Mouse (Mus musculus): ENCODE measurements around the gene Cradd. TPM values are rescaled to one million over a fixed set of nuclear protein-coding genes. Genes with fewer than 3 reads are reported as not detected.

Gene Cradd
- polyA plus RNA-seq, 1 experiment from 2014 or later: 12.9 TPM

- no peaks in the 10 kb centered on the region for H3K36me3 ChIP-seq
- no peak overlapping the region for H3K4me3 ChIP-seq
- no peaks in the 10 kb centered on the region for H3K27me3 ChIP-seq
- H3K9ac ChIP-seq: no peak overlapping the region
- no peaks in the 10 kb centered on the region for H3K9me3 ChIP-seq
- 77% methylated on average over 1 of the region's 1 CpGs for WGBS
- H3K4me2 ChIP-seq: no peak overlapping the region
- ATAC-seq (ENCODE audit: borderline replicate concordance, extremely low read depth, low FRiP score, low TSS enrichment): no peak
- H3K4me1 ChIP-seq: peaks cover 9% of the 10 kb centered on the region
- H3K27ac ChIP-seq: no peak overlapping the region
These were observed 169.3 kb downstream of the Cradd start for GRCm38 (mm10) chr10:95154675-95155074.

DNA sequence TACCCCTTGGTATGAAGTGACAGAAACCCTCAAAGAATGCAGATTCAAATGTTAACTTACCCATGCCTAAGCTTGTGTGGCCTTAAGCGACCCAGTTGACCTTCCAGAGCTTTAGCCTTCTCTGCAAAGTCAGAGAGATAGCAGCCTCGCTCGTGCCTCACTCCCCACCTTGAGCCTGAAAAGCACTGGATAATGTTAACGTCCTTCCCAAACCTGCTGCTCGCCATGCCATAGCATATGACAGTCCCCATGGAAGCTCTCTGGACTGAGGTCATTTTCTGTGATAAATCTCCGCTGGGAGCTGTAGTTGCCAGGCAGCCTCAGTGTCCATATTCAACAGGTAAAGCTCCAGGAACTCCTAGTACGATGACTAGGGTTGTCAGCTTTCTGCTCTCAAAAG is 170.7 kb downstream of the Cradd start:
- H3K4me3 ChIP-seq: no peak overlapping the region
- no peak overlapping the region for H3K4me2 ChIP-seq
- H3K36me3 ChIP-seq: no peaks in the 10 kb centered on the region
- H3K9ac ChIP-seq: no peak overlapping the region
- ATAC-seq (ENCODE audit: borderline replicate concordance, extremely low read depth, low FRiP score, low TSS enrichment): no peak
- no peak overlapping the region for H3K27ac ChIP-seq
- H3K27me3 ChIP-seq: no peaks in the 10 kb centered on the region
- WGBS: 79% methylated on average over 7 of the region's 7 CpGs
- H3K9me3 ChIP-seq: no peaks in the 10 kb centered on the region
- peaks cover 15% of the 10 kb centered on the region for H3K4me1 ChIP-seq

GRCm38 (mm10) chr10:95152503-95152989 is 171.4 kb downstream of the Cradd start:
- H3K27me3 ChIP-seq: no peaks in the 10 kb centered on the region

DNA sequence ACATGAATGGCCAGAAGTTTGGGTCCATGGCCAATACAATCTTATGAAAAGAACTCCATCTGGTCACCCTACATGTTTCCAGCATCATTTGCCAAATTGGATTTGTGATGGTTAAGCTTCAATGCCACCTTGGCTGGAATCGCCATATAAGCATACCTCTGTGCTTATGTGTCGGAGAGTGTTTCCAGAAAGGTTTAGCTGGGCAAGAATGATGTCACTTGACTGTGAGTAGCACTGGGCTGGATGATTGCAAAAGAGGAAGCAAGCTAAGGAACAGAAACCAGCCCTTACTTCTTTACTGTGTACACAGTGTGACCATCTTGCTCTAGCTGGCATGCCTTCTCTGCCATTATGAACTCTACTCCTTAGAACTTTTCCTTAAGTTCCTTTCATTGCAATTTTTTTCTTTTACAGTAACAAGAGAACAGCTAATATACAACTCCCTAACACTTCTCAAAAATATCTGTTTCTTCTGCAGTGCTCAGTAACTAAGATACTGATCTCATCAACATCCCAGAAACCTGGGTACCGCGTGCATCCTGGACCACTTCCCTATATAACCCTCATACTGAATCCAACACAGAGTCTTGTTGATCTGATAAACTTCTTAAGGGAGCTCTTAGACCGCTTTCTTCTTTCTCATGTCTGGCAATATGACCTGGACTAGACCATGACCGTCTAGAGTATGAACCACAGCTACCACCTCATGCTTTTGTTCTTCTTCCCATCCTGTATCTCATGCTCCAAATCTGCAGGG is 172.7 kb downstream of the Cradd start:
- no peak for ATAC-seq (ENCODE audit: borderline replicate concordance, extremely low read depth, low FRiP score, low TSS enrichment)
- H3K9ac ChIP-seq: no peak overlapping the region

More at GRCm38 (mm10) chr10:95152503-95152989, 171.4 kb downstream of the Cradd start:
- Histone ChIP-seq H3K4me3 (no peak overlapping the region), H3K36me3 (no peaks in the 10 kb centered on the region), H3K27ac (no peak overlapping the region), H3K4me1 (peaks cover 20% of the 10 kb centered on the region), H3K4me2 (no peak overlapping the region), H3K9me3 (no peaks in the 10 kb centered on the region), H3K9ac (no peak overlapping the region)
- 70% methylated on average over 9 of the region's 9 CpGs for WGBS
- ATAC-seq (ENCODE audit: borderline replicate concordance, extremely low read depth, low FRiP score, low TSS enrichment): no peak

DNA sequence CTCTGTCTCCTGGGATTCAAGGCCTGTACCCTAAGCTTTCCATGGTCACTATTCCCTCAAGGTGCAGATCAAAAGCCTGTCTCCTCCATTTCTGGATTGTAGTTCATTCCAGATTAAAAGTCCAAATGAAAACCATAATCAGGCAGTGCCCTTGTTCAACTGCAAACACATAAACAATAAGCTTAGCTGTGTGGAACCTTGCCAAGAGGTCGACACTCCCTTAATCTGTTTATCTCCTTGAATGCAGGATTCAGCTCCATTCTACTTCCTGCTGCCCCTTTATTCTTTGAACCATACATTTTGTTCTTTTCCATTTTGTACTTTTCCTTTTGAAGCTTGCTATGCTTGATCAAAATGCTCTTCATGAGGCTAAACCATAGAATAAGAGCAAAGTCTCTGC is 174.3 kb downstream of the Cradd start:
- 13% methylated on average over 1 of the region's 1 CpGs for WGBS
- no peak for ATAC-seq (ENCODE audit: borderline replicate concordance, extremely low read depth, low FRiP score, low TSS enrichment)
- H3K27ac ChIP-seq: peak overlapping the region; percentile 70; the same call in 1 of the 2 replicates

More for the DNA sequence above, 172.7 kb downstream of the Cradd start:
- no peak overlapping the region for H3K4me2 ChIP-seq
- H3K4me3 ChIP-seq: no peak overlapping the region
- peaks cover 34% of the 10 kb centered on the region for H3K4me1 ChIP-seq
- no peaks in the 10 kb centered on the region for H3K9me3 ChIP-seq
- H3K36me3 ChIP-seq: no peaks in the 10 kb centered on the region
- H3K27me3 ChIP-seq: no peaks in the 10 kb centered on the region
- 93% methylated on average over 6 of the region's 6 CpGs for WGBS
- H3K27ac ChIP-seq: no peak overlapping the region

GRCm38 (mm10) chr10:95148641-95149040 is 175.3 kb downstream of the Cradd start:
- H3K27ac ChIP-seq: peak overlapping the region; percentile 70
- H3K4me1 ChIP-seq: peaks cover 58% of the 10 kb centered on the region
- H3K9me3 ChIP-seq: no peaks in the 10 kb centered on the region
- H3K27me3 ChIP-seq: no peaks in the 10 kb centered on the region
- WGBS: 36% methylated on average over 3 of the region's 3 CpGs
- H3K36me3 ChIP-seq: no peaks in the 10 kb centered on the region
- no peak overlapping the region for H3K4me2 ChIP-seq
- ATAC-seq (ENCODE audit: borderline replicate concordance, extremely low read depth, low FRiP score, low TSS enrichment): peak; percentile 67; the same call in 1 of the 2 replicates
- no peak overlapping the region for H3K9ac ChIP-seq
- H3K4me3 ChIP-seq: no peak overlapping the region

More for the DNA sequence above, 174.3 kb downstream of the Cradd start:
- Histone ChIP-seq H3K9ac (no peak overlapping the region), H3K4me2 (no peak overlapping the region), H3K4me1 (peaks cover 48% of the 10 kb centered on the region), H3K27me3 (no peaks in the 10 kb centered on the region), H3K9me3 (no peaks in the 10 kb centered on the region), H3K4me3 (no peak overlapping the region), H3K36me3 (no peaks in the 10 kb centered on the region)

DNA sequence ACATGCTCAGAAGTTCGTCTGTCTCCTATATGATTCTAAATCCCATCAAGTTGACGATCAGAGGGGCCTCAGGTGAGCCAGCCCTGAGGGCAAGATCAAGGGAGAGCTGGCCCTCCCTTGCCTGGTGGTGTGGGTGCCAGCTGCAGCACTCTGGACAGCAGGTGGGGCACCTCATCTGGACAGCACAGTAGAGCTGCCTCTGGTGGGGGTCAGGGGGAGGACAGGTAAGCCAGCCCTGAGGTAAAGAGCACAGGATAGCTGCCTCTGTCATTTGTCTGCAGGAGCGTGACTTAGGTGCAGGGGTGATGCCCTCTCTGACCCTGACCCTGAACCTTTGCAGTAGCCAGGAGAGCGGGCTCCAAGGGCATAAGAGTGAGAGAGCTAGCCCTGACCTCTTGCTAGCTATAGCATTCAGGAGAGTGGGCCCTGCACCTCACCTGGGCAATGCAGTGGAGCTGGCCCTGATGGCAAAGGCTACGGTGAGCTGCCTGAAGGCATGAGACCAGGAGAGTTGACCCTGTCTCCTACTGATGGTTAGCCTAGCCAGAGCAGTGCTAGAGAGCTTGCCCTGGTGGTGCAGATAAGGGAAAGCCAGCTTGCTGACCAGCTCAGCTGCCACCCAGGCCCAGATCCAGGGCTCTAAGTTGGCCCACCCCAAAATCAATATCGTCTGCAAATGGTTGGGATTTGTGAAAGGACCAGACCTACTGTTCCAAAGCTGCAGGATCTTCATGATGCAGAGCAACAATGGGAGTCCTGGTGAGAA is 176.6 kb downstream of the Cradd start:
- peak overlapping the region; percentile 93 for H3K27ac ChIP-seq
- H3K36me3 ChIP-seq: no peaks in the 10 kb centered on the region
- H3K27me3 ChIP-seq: no peaks in the 10 kb centered on the region
- WGBS: 72% methylated on average over 6 of the region's 6 CpGs
- H3K9me3 ChIP-seq: no peaks in the 10 kb centered on the region
- H3K4me2 ChIP-seq: no peak overlapping the region
- no peak for ATAC-seq (ENCODE audit: borderline replicate concordance, extremely low read depth, low FRiP score, low TSS enrichment)
- no peak overlapping the region for H3K9ac ChIP-seq
- no peak overlapping the region for H3K4me3 ChIP-seq
- peaks cover 66% of the 10 kb centered on the region for H3K4me1 ChIP-seq

DNA sequence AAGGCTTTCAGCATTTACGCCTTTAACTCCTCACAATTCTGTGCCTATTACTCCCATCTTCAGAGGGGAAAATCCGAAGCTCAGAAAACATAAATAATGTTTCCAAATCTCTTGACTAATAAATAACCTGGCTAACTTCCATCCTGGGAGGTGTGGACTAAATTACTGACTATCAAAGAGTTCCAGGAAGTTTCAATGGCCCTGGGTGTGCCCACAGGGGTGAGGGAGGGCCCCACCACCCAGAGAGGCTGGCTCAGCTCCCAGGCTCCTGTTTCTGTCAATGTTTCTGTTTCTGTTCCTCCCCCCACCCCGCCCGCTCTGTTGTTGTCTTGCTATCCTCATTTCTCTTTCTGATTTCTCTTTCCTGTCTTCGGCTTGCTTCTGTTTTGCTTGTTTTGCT is 177.4 kb downstream of the Cradd start:
- H3K27me3 ChIP-seq: no peaks in the 10 kb centered on the region
- no peak overlapping the region; the same call in 1 of the 2 replicates for H3K4me2 ChIP-seq
- H3K9ac ChIP-seq: no peak overlapping the region
- no peaks in the 10 kb centered on the region for H3K9me3 ChIP-seq
- WGBS: 33% methylated on average over 5 of the region's 5 CpGs
- H3K36me3 ChIP-seq: no peaks in the 10 kb centered on the region
- ATAC-seq (ENCODE audit: borderline replicate concordance, extremely low read depth, low FRiP score, low TSS enrichment): no peak
- H3K4me3 ChIP-seq: no peak overlapping the region
- H3K27ac ChIP-seq: peak overlapping the region; percentile 93
- H3K4me1 ChIP-seq: peaks cover 74% of the 10 kb centered on the region

- H3K4me3 ChIP-seq: no peak overlapping the region
- no peaks in the 10 kb centered on the region for H3K27me3 ChIP-seq
- peaks cover 82% of the 10 kb centered on the region for H3K4me1 ChIP-seq
- H3K4me2 ChIP-seq: peak overlapping the region; percentile 37
- WGBS: 24% methylated on average over 9 of the region's 9 CpGs
- H3K9me3 ChIP-seq: no peaks in the 10 kb centered on the region
- no peak overlapping the region for H3K9ac ChIP-seq
- H3K36me3 ChIP-seq: no peaks in the 10 kb centered on the region
- H3K27ac ChIP-seq: peak overlapping the region; percentile 93
- ATAC-seq (ENCODE audit: borderline replicate concordance, extremely low read depth, low FRiP score, low TSS enrichment): no peak
These were observed 178.6 kb downstream of the Cradd start for GRCm38 (mm10) chr10:95145204-95145926.

GRCm38 (mm10) chr10:95144414-95145130 is 179.4 kb downstream of the Cradd start:
- Histone ChIP-seq H3K4me1 (peaks cover 82% of the 10 kb centered on the region), H3K27me3 (no peaks in the 10 kb centered on the region), H3K4me3 (no peak overlapping the region), H3K36me3 (no peaks in the 10 kb centered on the region), H3K4me2 (no peak overlapping the region), H3K27ac (peak overlapping the region; percentile 93), H3K9ac (no peak overlapping the region), H3K9me3 (no peaks in the 10 kb centered on the region)
- no peak for ATAC-seq (ENCODE audit: borderline replicate concordance, extremely low read depth, low FRiP score, low TSS enrichment)
- WGBS: 45% methylated on average over 6 of the region's 6 CpGs
